Mouse (Mus musculus) heart, adult 2 months (tissue): ENCODE data around the gene Abhd12.

Experiments
- CTCF ChIP-seq: fragments of 200-600 bp; IDR thresholded peaks from 2 replicates; pipeline ENCODE4 v1.8.1; 2022; ENCODE audit warnings: antibody characterized with exemption, mild to moderate bottlenecking, moderate library complexity
- POLR2A ChIP-seq: fragments of 200-500 bp; IDR thresholded peaks from 2 replicates; pipeline ENCODE4 v1.6.1; 2011; ENCODE audit warnings: mild to moderate bottlenecking, low read depth, low read length, control low read depth; ENCODE audit not compliant: insufficient read depth

- no peak for TF ChIP-seq CTCF
- TF ChIP-seq POLR2A = no peak
Observed at GRCm38 (mm10) chr2:150858724-150859487, 45.6 kb downstream of the Abhd12 start.
